Mouse (Mus musculus) heart, postnatal 0 days (tissue): Measurements from ENCODE around the gene Ppp1r21. TPM values are rescaled to one million over a fixed set of nuclear protein-coding genes. Genes with fewer than 3 reads are reported as not detected.
A peak's percentile ranks its signal among the peaks of the same experiment; 100 is the strongest.

ENCODE experiments used
- ATAC-seq: fragments of 200-750 bp; cut with Nextera tagmentation; 2 replicates; pipeline ENCODE4 v1.8.0; 2017; ENCODE audit warnings: low read depth, moderate number of reproducible peaks, moderate library complexity; ENCODE audit not compliant: insufficient read depth
- DNase-seq: peaks from one replicate; pipeline ENCODE4 v3.0.0-alpha.2; 2016; ENCODE audit warnings: low spot score
- H3K27ac ChIP-seq: fragments of 300-500 bp; sonication (generic); 2 replicates; pipeline ENCODE4 v1.5.1; 2014; ENCODE audit warnings: low read depth, mild to moderate bottlenecking
- H3K27me3 ChIP-seq: fragments of 300-500 bp; sonication (generic); 2 replicates; pipeline ENCODE4 v1.6.1; 2014; ENCODE audit warnings: low read length, mixed read lengths; ENCODE audit not compliant: control insufficient read depth, insufficient read depth
- H3K36me3 ChIP-seq: fragments of 300-500 bp; sonication (generic); replicated peaks from 2 replicates; pipeline ENCODE4 v1.6.1; 2014; ENCODE audit warnings: low read length, mixed read lengths; ENCODE audit not compliant: control insufficient read depth, insufficient read depth
- H3K4me1 ChIP-seq: fragments of 300-500 bp; sonication (generic); 2 replicates; pipeline ENCODE4 v1.6.1; 2014; ENCODE audit warnings: antibody characterized with exemption; ENCODE audit not compliant: control insufficient read depth, insufficient read depth
- H3K4me2 ChIP-seq: fragments of 300-500 bp; sonication (generic); 2 replicates; pipeline ENCODE4 v1.6.1; 2014; ENCODE audit warnings: low read depth, mild to moderate bottlenecking, low read length, moderate library complexity
- H3K4me3 ChIP-seq: fragments of 300-500 bp; sonication (generic); 2 replicates; pipeline ENCODE4 v1.5.1; 2014; ENCODE audit warnings: low read depth, low read length
- H3K9ac ChIP-seq: fragments of 300-500 bp; sonication (generic); replicated peaks from 2 replicates; pipeline ENCODE4 v1.6.1; 2014; ENCODE audit warnings: low read depth, low read length, mixed read lengths
- H3K9me3 ChIP-seq: fragments of 300-500 bp; sonication (generic); replicated peaks from 2 replicates; pipeline ENCODE4 v1.6.1; 2016; ENCODE audit warnings: low read length; ENCODE audit not compliant: control insufficient read depth
- CTCF ChIP-seq: IDR thresholded peaks from 2 replicates; pipeline ENCODE4 v1.5.1; 2016; ENCODE audit warnings: antibody characterized with exemption, control low read depth, low read depth
- EP300 ChIP-seq: IDR thresholded peaks from 2 replicates; pipeline ENCODE4 v1.6.1; 2016; ENCODE audit warnings: antibody characterized with exemption, low read depth
- WGBS: fragments of 180-500 bp; shearing (Covaris S2); extraction: QIAGEN DNeasy Blood & Tissue Kit; methylation state at CpG from one replicate; pipeline ENCODE4 v1.1.7; 2014; 5-methylcytosine and 5-hydroxymethylcytosine counted together
- polyA plus RNA-seq: library from polyadenylated mRNA; unstranded; fragments of >200 nt; fragmentation: Nextera tagmentation; extraction: Ambion mirVana; gene quantifications from 2 replicates; pipeline ENCODE4 v1.2.1, GENCODE M21; 2015
- total RNA-seq: library from RNA; depleted of rRNA; stranded (reverse); fragments of >200 nt; gene quantifications from 2 replicates; pipeline ENCODE4 v1.2.3, GENCODE M21; 2014; ENCODE audit warnings: low replicate concordance

The Ppp1r21 gene
- total and polyA plus RNA-seq, 2 experiments from 2014 or later = 5.8 to 5.9 TPM

DNA sequence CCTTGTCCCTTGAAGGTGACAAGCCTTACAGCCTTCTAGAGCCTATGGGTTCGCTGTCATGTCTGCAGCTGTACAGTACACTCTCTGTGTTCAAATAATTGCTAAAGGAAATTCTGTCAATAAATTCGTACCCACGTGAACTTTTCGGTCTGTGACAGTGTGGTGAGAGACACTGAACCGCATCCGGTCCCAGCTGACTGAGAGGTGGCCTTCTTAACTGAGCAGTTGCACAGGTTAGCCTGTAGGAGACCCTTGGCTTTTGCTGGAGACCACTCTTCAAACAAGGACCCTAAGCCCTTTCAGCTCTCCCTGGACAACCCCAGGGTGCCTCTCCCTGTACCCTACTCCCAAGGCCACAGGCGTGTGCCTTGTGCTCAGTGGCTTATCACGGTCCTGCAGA is 58.3 kb downstream of the Ppp1r21 start:
- Histone ChIP-seq H3K9me3 (no peaks in the 10 kb centered on the region), H3K4me3 (no peak overlapping the region), H3K27me3 (no peaks in the 10 kb centered on the region), H3K4me2 (no peak overlapping the region), H3K27ac (no peak overlapping the region), H3K4me1 (no peaks in the 10 kb centered on the region), H3K36me3 (peaks cover 44% of the 10 kb centered on the region), H3K9ac (no peak overlapping the region)
- no peak for DNase-seq
- no peak for TF ChIP-seq EP300
- TF ChIP-seq CTCF = no peak
- ATAC-seq = no peak
- WGBS = 94% methylated on average over 8 of the region's 8 CpGs

- TF ChIP-seq CTCF (no peak), EP300 (no peak)
- H3K27me3 ChIP-seq = no peaks in the 10 kb centered on the region
- H3K9ac ChIP-seq = no peak overlapping the region
- H3K4me1 ChIP-seq = no peaks in the 10 kb centered on the region
- no peak overlapping the region for H3K27ac ChIP-seq
- DNase-seq (no peak), ATAC-seq (no peak)
- H3K4me3 ChIP-seq = no peak overlapping the region
- no peak overlapping the region for H3K4me2 ChIP-seq
- WGBS = 84% methylated on average over 6 of the region's 6 CpGs
- H3K36me3 ChIP-seq = peaks cover 26% of the 10 kb centered on the region
- H3K9me3 ChIP-seq = no peaks in the 10 kb centered on the region
Measured at GRCm38 (mm10) chr17:88590251-88590650, 60.3 kb downstream of the Ppp1r21 start.

GRCm38 (mm10) chr17:88595071-88595470 is 65.2 kb downstream of the Ppp1r21 start:
- Histone ChIP-seq H3K9ac (no peak overlapping the region), H3K4me3 (no peak overlapping the region), H3K27ac (no peak overlapping the region), H3K36me3 (no peaks in the 10 kb centered on the region), H3K4me1 (peaks cover 17% of the 10 kb centered on the region; the same call in 1 of the 2 replicates), H3K4me2 (no peak overlapping the region), H3K9me3 (no peaks in the 10 kb centered on the region), H3K27me3 (no peaks in the 10 kb centered on the region)
- 53% methylated on average over 4 of the region's 4 CpGs for WGBS
- DNase-seq (no peak), ATAC-seq (no peak)
- no peak for TF ChIP-seq EP300
- TF ChIP-seq CTCF = no peak

DNA sequence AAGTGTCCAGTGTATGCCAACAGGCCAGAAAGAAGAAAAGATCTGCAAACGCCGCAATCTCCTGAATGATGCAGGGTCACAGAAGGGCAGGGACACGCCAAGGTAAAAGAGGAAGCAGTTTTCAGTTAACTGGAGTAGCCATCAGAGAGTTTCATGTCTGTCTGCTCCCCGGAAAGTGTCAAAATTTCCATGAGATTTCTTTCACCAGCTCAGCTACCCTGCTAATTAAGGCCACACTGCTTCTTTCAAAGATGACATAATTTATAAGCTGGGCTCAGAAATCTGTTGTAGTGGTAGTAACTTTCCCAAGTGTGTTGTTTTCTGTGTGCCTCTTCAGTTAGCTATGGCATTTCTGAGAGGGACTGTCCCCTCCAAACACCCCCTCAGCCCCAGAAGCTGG is 66.2 kb downstream of the Ppp1r21 start:
- H3K36me3 ChIP-seq = no peaks in the 10 kb centered on the region
- no peak overlapping the region for H3K27ac ChIP-seq
- 77% methylated on average over 4 of the region's 4 CpGs for WGBS
- no peak overlapping the region for H3K4me3 ChIP-seq
- no peak overlapping the region for H3K4me2 ChIP-seq
- H3K9ac ChIP-seq = no peak overlapping the region
- ATAC-seq (no peak), DNase-seq (no peak)
- TF ChIP-seq CTCF (no peak), EP300 (no peak)
- no peaks in the 10 kb centered on the region for H3K27me3 ChIP-seq
- H3K9me3 ChIP-seq = no peaks in the 10 kb centered on the region
- peaks cover 17% of the 10 kb centered on the region; the same call in 1 of the 2 replicates for H3K4me1 ChIP-seq

- WGBS = 31% methylated on average over 16 of the region's 16 CpGs
- H3K27ac ChIP-seq = peak overlapping the region; percentile 89
- H3K4me2 ChIP-seq = peak overlapping the region; percentile 93
- peaks cover 17% of the 10 kb centered on the region; the same call in 1 of the 2 replicates for H3K4me1 ChIP-seq
- DNase-seq = no peak
- H3K4me3 ChIP-seq = peak overlapping the region; percentile 82
- H3K9me3 ChIP-seq = no peaks in the 10 kb centered on the region
- no peaks in the 10 kb centered on the region for H3K36me3 ChIP-seq
- peak overlapping the region; percentile 85; the same call in 1 of the 2 replicates for H3K9ac ChIP-seq
- TF ChIP-seq CTCF (peak; percentile 82), EP300 (no peak)
- no peak; the same call in 1 of the 2 replicates for ATAC-seq
- H3K27me3 ChIP-seq = no peaks in the 10 kb centered on the region
Measured at GRCm38 (mm10) chr17:88596544-88597221, 66.8 kb downstream of the Ppp1r21 start.
